Mouse (Mus musculus): ENCODE measurements around the gene Bdh1. TPM values are rescaled to one million over a fixed set of nuclear protein-coding genes. Genes with fewer than 3 reads are reported as not detected.

Bdh1 gene
- polyA plus RNA-seq, 1 experiment from 2014 or later: 17.0 TPM

GRCm38 (mm10) chr16:31407872-31408271 is 14.2 kb upstream of the Bdh1 start:
- WGBS: 62% methylated on average over 3 of the region's 3 CpGs
- no peak for ATAC-seq (replicated peaks; ENCODE audit: extremely low read depth, insufficient read depth, low FRiP score)
- H3K4me1 ChIP-seq (ENCODE audit: control insufficient read depth, insufficient read depth, low read length): no peaks in the 10 kb centered on the region

GRCm38 (mm10) chr16:31410969-31411368 is 11.1 kb upstream of the Bdh1 start:
- Histone ChIP-seq H3K36me3 (ENCODE audit: control insufficient read depth, insufficient read depth) (no peaks in the 10 kb centered on the region), H3K9ac (ENCODE audit: low read length) (no peak overlapping the region), H3K27me3 (ENCODE audit: control insufficient read depth, insufficient read depth, low read length) (no peaks in the 10 kb centered on the region), H3K4me3 (ENCODE audit: low read length) (no peak overlapping the region), H3K27ac (ENCODE audit: low read length) (no peak overlapping the region), H3K9me3 (replicated peaks; ENCODE audit: control insufficient read depth, low read length) (peaks cover 3% of the 10 kb centered on the region), H3K4me2 (ENCODE audit: low read depth, low read length) (no peak overlapping the region), H3K4me1 (ENCODE audit: control insufficient read depth, insufficient read depth, low read length) (no peaks in the 10 kb centered on the region)
- WGBS: 66% methylated on average over 4 of the region's 4 CpGs
- ATAC-seq (replicated peaks; ENCODE audit: extremely low read depth, insufficient read depth, low FRiP score): no peak

More at GRCm38 (mm10) chr16:31407872-31408271, 14.2 kb upstream of the Bdh1 start:
- no peak overlapping the region for H3K4me2 ChIP-seq (ENCODE audit: low read depth, low read length)
- H3K27ac ChIP-seq (ENCODE audit: low read length): no peak overlapping the region
- H3K9ac ChIP-seq (ENCODE audit: low read length): no peak overlapping the region
- H3K36me3 ChIP-seq (ENCODE audit: control insufficient read depth, insufficient read depth): no peaks in the 10 kb centered on the region
- H3K27me3 ChIP-seq (ENCODE audit: control insufficient read depth, insufficient read depth, low read length): no peaks in the 10 kb centered on the region
- no peak overlapping the region for H3K4me3 ChIP-seq (ENCODE audit: low read length)
- peaks cover 3% of the 10 kb centered on the region for H3K9me3 ChIP-seq (replicated peaks; ENCODE audit: control insufficient read depth, low read length)

- no peaks in the 10 kb centered on the region for H3K36me3 ChIP-seq (ENCODE audit: control insufficient read depth, insufficient read depth)
- H3K27me3 ChIP-seq (ENCODE audit: control insufficient read depth, insufficient read depth, low read length): no peaks in the 10 kb centered on the region
- H3K4me2 ChIP-seq (ENCODE audit: low read depth, low read length): no peak overlapping the region
- H3K4me3 ChIP-seq (ENCODE audit: low read length): no peak overlapping the region
- H3K27ac ChIP-seq (ENCODE audit: low read length): no peak overlapping the region
- WGBS: 59% methylated on average over 14 of the region's 14 CpGs
- no peak overlapping the region for H3K9ac ChIP-seq (ENCODE audit: low read length)
- no peak for ATAC-seq (replicated peaks; ENCODE audit: extremely low read depth, insufficient read depth, low FRiP score)
- no peaks in the 10 kb centered on the region for H3K4me1 ChIP-seq (ENCODE audit: control insufficient read depth, insufficient read depth, low read length)
- peaks cover 3% of the 10 kb centered on the region for H3K9me3 ChIP-seq (replicated peaks; ENCODE audit: control insufficient read depth, low read length)
Observed at GRCm38 (mm10) chr16:31412321-31412720, 9.8 kb upstream of the Bdh1 start.

- Histone ChIP-seq H3K9ac (ENCODE audit: low read length) (no peak overlapping the region), H3K4me2 (ENCODE audit: low read depth, low read length) (no peak overlapping the region), H3K27me3 (ENCODE audit: control insufficient read depth, insufficient read depth, low read length) (no peaks in the 10 kb centered on the region), H3K27ac (ENCODE audit: low read length) (no peak overlapping the region), H3K36me3 (ENCODE audit: control insufficient read depth, insufficient read depth) (no peaks in the 10 kb centered on the region), H3K9me3 (replicated peaks; ENCODE audit: control insufficient read depth, low read length) (no peaks in the 10 kb centered on the region), H3K4me3 (ENCODE audit: low read length) (no peak overlapping the region), H3K4me1 (ENCODE audit: control insufficient read depth, insufficient read depth, low read length) (no peaks in the 10 kb centered on the region)
- no peak for ATAC-seq (replicated peaks; ENCODE audit: extremely low read depth, insufficient read depth, low FRiP score)
- 58% methylated on average over 3 of the region's 3 CpGs for WGBS
Observed at GRCm38 (mm10) chr16:31413777-31414176, 8.3 kb upstream of the Bdh1 start.

GRCm38 (mm10) chr16:31415885-31416450 is 6.1 kb upstream of the Bdh1 start:
- H3K27me3 ChIP-seq (ENCODE audit: control insufficient read depth, insufficient read depth, low read length): no peaks in the 10 kb centered on the region
- no peak overlapping the region for H3K27ac ChIP-seq (ENCODE audit: low read length)
- WGBS: 44% methylated on average over 9 of the region's 9 CpGs
- no peaks in the 10 kb centered on the region for H3K9me3 ChIP-seq (replicated peaks; ENCODE audit: control insufficient read depth, low read length)
- no peak for ATAC-seq (replicated peaks; ENCODE audit: extremely low read depth, insufficient read depth, low FRiP score)
- H3K9ac ChIP-seq (ENCODE audit: low read length): no peak overlapping the region
- no peak overlapping the region for H3K4me3 ChIP-seq (ENCODE audit: low read length)
- H3K4me1 ChIP-seq (ENCODE audit: control insufficient read depth, insufficient read depth, low read length): no peaks in the 10 kb centered on the region
- H3K4me2 ChIP-seq (ENCODE audit: low read depth, low read length): no peak overlapping the region
- no peaks in the 10 kb centered on the region for H3K36me3 ChIP-seq (ENCODE audit: control insufficient read depth, insufficient read depth)

- Histone ChIP-seq H3K4me2 (ENCODE audit: low read depth, low read length) (no peak overlapping the region), H3K36me3 (ENCODE audit: control insufficient read depth, insufficient read depth) (no peaks in the 10 kb centered on the region), H3K27ac (ENCODE audit: low read length) (no peak overlapping the region), H3K4me3 (ENCODE audit: low read length) (no peak overlapping the region), H3K4me1 (ENCODE audit: control insufficient read depth, insufficient read depth, low read length) (no peaks in the 10 kb centered on the region), H3K9ac (ENCODE audit: low read length) (no peak overlapping the region), H3K27me3 (ENCODE audit: control insufficient read depth, insufficient read depth, low read length) (no peaks in the 10 kb centered on the region), H3K9me3 (replicated peaks; ENCODE audit: control insufficient read depth, low read length) (no peaks in the 10 kb centered on the region)
- ATAC-seq (replicated peaks; ENCODE audit: extremely low read depth, insufficient read depth, low FRiP score): no peak
- WGBS: 53% methylated on average over 3 of the region's 3 CpGs
Observed at GRCm38 (mm10) chr16:31418704-31419103, 3.4 kb upstream of the Bdh1 start.

GRCm38 (mm10) chr16:31419457-31419856 is 2.6 kb upstream of the Bdh1 start:
- Histone ChIP-seq H3K4me1 (ENCODE audit: control insufficient read depth, insufficient read depth, low read length) (no peaks in the 10 kb centered on the region), H3K4me3 (ENCODE audit: low read length) (no peak overlapping the region), H3K4me2 (ENCODE audit: low read depth, low read length) (no peak overlapping the region), H3K9me3 (replicated peaks; ENCODE audit: control insufficient read depth, low read length) (no peaks in the 10 kb centered on the region), H3K9ac (ENCODE audit: low read length) (no peak overlapping the region), H3K27me3 (ENCODE audit: control insufficient read depth, insufficient read depth, low read length) (no peaks in the 10 kb centered on the region), H3K27ac (ENCODE audit: low read length) (no peak overlapping the region), H3K36me3 (ENCODE audit: control insufficient read depth, insufficient read depth) (no peaks in the 10 kb centered on the region)
- WGBS: 58% methylated on average over 5 of the region's 5 CpGs
- no peak for ATAC-seq (replicated peaks; ENCODE audit: extremely low read depth, insufficient read depth, low FRiP score)

GRCm38 (mm10) chr16:31422722-31423121 is 642 bp downstream of the Bdh1 start:
- Histone ChIP-seq H3K27me3 (ENCODE audit: control insufficient read depth, insufficient read depth, low read length) (peaks cover 8% of the 10 kb centered on the region), H3K36me3 (ENCODE audit: control insufficient read depth, insufficient read depth) (no peaks in the 10 kb centered on the region), H3K27ac (ENCODE audit: low read length) (no peak overlapping the region), H3K9me3 (replicated peaks; ENCODE audit: control insufficient read depth, low read length) (no peaks in the 10 kb centered on the region), H3K4me1 (ENCODE audit: control insufficient read depth, insufficient read depth, low read length) (no peaks in the 10 kb centered on the region), H3K4me2 (ENCODE audit: low read depth, low read length) (no peak overlapping the region), H3K4me3 (ENCODE audit: low read length) (no peak overlapping the region), H3K9ac (ENCODE audit: low read length) (no peak overlapping the region)
- ATAC-seq (replicated peaks; ENCODE audit: extremely low read depth, insufficient read depth, low FRiP score): no peak
- 53% methylated on average over 1 of the region's 1 CpGs for WGBS

GRCm38 (mm10) chr16:31423368-31423767 is 1.3 kb downstream of the Bdh1 start:
- Histone ChIP-seq H3K9me3 (replicated peaks; ENCODE audit: control insufficient read depth, low read length) (no peaks in the 10 kb centered on the region), H3K4me1 (ENCODE audit: control insufficient read depth, insufficient read depth, low read length) (peaks cover 1% of the 10 kb centered on the region; the same call in 1 of the 2 replicates), H3K27ac (ENCODE audit: low read length) (no peak overlapping the region), H3K4me3 (ENCODE audit: low read length) (no peak overlapping the region), H3K9ac (ENCODE audit: low read length) (no peak overlapping the region), H3K4me2 (ENCODE audit: low read depth, low read length) (no peak overlapping the region), H3K27me3 (ENCODE audit: control insufficient read depth, insufficient read depth, low read length) (peaks cover 14% of the 10 kb centered on the region), H3K36me3 (ENCODE audit: control insufficient read depth, insufficient read depth) (no peaks in the 10 kb centered on the region)
- 88% methylated on average over 4 of the region's 4 CpGs for WGBS
- no peak for ATAC-seq (replicated peaks; ENCODE audit: extremely low read depth, insufficient read depth, low FRiP score)
